21 mouse cellular contexts compared by ENCODE assay signal in the genomic region with DNA sequence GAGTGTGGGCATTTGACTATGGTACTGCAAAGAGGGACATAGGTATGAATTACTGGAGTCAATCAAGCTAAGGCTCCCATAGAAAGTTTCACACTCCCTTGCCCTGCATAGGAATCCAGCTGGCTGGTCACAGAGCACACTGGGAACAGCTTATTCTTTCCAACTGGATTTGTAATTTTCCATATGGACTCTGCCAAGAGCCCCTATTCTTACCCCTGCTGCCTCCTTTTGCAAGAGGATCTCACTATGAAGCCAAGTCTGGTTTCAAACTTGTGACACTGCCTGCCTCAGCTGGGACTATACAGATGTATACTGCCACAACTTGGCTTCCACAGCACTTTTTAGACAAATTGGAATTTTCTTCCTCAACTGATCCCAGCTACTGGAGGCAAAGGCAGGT. TPM values are rescaled to one million over a fixed set of nuclear protein-coding genes. Genes with fewer than 3 reads are reported as not detected.
DNase-seq lines count a peak whose midpoint lies in the region; ATAC-seq and TF ChIP-seq lines count a peak whose summit lies in the region.
"Had no signal": no experiment of that assay in that cellular context is flagged by ENCODE, and none has a peak within 500 bp of the region (broad histone marks: within the 10 kb centered on the region; RNA-seq: fewer than 3 reads in every experiment).

No protein-coding gene starts in this region.

- H3K9me3 ChIP-seq in embryonic facial prominence, embryonic 13.5 days, result no peaks in the 10 kb centered on the region
- no peaks in the 10 kb centered on the region for H3K9me3 ChIP-seq in embryonic facial prominence, embryonic 10.5 days
- no peaks in the 10 kb centered on the region for H3K9me3 ChIP-seq in heart, embryonic 12.5 days (replicated peaks)
- no peaks in the 10 kb centered on the region for H3K9me3 ChIP-seq in lung, postnatal 0 days (ENCODE audit: low read length)
- H3K9me3 ChIP-seq: midbrain, embryonic 13.5 days had no signal

- H3K27me3 ChIP-seq in embryonic facial prominence, embryonic 13.5 days, result no peaks in the 10 kb centered on the region
- H3K27me3 ChIP-seq in embryonic facial prominence, embryonic 10.5 days (replicated peaks; ENCODE audit: low read depth, poor library complexity, severe bottlenecking), result no peaks in the 10 kb centered on the region
- 0 out of 2 replicates have a peak, but pooled peaks cover 6% of the 10 kb centered on the region for H3K27me3 ChIP-seq in heart, embryonic 12.5 days (replicated peaks)
- no peaks in the 10 kb centered on the region for H3K27me3 ChIP-seq in lung, postnatal 0 days (replicated peaks; ENCODE audit: insufficient read depth, low read length)
- H3K27me3 ChIP-seq: midbrain, embryonic 13.5 days had no signal

- no peak overlapping the region for H3K4me3 ChIP-seq in embryonic facial prominence, embryonic 13.5 days
- H3K4me3 ChIP-seq in embryonic facial prominence, embryonic 10.5 days, result no peak overlapping the region
- H3K4me3 ChIP-seq in heart, embryonic 12.5 days, result no peak overlapping the region
- no peak overlapping the region for H3K4me3 ChIP-seq in lung, postnatal 0 days (ENCODE audit: low read depth, low read length)
- H3K4me3 ChIP-seq: heart, adult 2 months; midbrain, embryonic 13.5 days had no signal

- peaks cover 45% of the 10 kb centered on the region for H3K36me3 ChIP-seq in embryonic facial prominence, embryonic 13.5 days
- H3K36me3 ChIP-seq in embryonic facial prominence, embryonic 10.5 days (replicated peaks), result peaks cover 72% of the 10 kb centered on the region
- H3K36me3 ChIP-seq in heart, embryonic 12.5 days, result peaks cover 40% of the 10 kb centered on the region
- peaks cover 12% of the 10 kb centered on the region; the same call in 1 of the 2 replicates for H3K36me3 ChIP-seq in lung, postnatal 0 days (ENCODE audit: insufficient read depth, low read length)

- H3K9ac ChIP-seq in embryonic facial prominence, embryonic 13.5 days, result no peak overlapping the region
- no peak overlapping the region for H3K9ac ChIP-seq in heart, embryonic 12.5 days
- no peak overlapping the region for H3K9ac ChIP-seq in lung, postnatal 0 days (replicated peaks; ENCODE audit: low read depth)
- H3K9ac ChIP-seq: forebrain, postnatal 0 days; midbrain, embryonic 13.5 days had no signal

- no peak for TF ChIP-seq CTCF in lung, postnatal 0 days (IDR thresholded peaks at IDR 0.05)

- H3K27ac ChIP-seq in embryonic facial prominence, embryonic 13.5 days, result peak overlapping the region; percentile 39; the same call in 1 of the 2 replicates
- H3K27ac ChIP-seq in embryonic facial prominence, embryonic 10.5 days (replicated peaks), result no peak overlapping the region
- H3K27ac ChIP-seq in heart, embryonic 12.5 days (ENCODE audit: poor library complexity, severe bottlenecking), result no peak overlapping the region
- no peak overlapping the region for H3K27ac ChIP-seq in lung, postnatal 0 days (ENCODE audit: low read length)
- H3K27ac ChIP-seq: heart, adult 2 months; hindbrain, postnatal 0 days; midbrain, embryonic 13.5 days; stomach, postnatal 0 days had no signal

- DNase-seq in embryonic facial prominence, embryonic 10.5 days (ENCODE audit: low spot score), result no peak
- peak; percentile 21 for DNase-seq in heart, adult 8-10 months (ENCODE audit: low spot score)
- DNase-seq in lung, postnatal 0 days (ENCODE audit: low spot score), result peak; percentile 57
- no peak for DNase-seq in lung, adult 18-20 months
- DNase-seq in left cerebral cortex, postnatal 14 days (ENCODE audit: low spot score in 2 of 2), result no peak
- DNase-seq: cerebellum, adult 11-12 months; cerebellum, postnatal 10 days; forebrain, postnatal 0 days; gastrocnemius, postnatal 10 days; kidney, postnatal 25 days; layer of hippocampus, adult 9-11 months; thymus, adult 2 months; thymus, postnatal 4 days had no signal

- no peak for ATAC-seq in embryonic facial prominence, embryonic 13.5 days (ENCODE audit: insufficient number of reproducible peaks, insufficient read depth, low FRiP score, low TSS enrichment, low read depth)
- ATAC-seq in heart, embryonic 12.5 days (ENCODE audit: insufficient number of reproducible peaks, low FRiP score), result no peak
- peak; percentile 50 for ATAC-seq in lung, postnatal 0 days
- ATAC-seq: CD4-positive, CD25-positive, alpha-beta regulatory T cell, adult 4 months; forebrain, postnatal 0 days; hindbrain, postnatal 0 days; intestine, postnatal 0 days; midbrain, embryonic 13.5 days had no signal

- no peak for TF ChIP-seq EP300 in lung, postnatal 0 days (IDR thresholded peaks at IDR 0.05)

- H3K4me1 ChIP-seq in embryonic facial prominence, embryonic 13.5 days, result no peaks in the 10 kb centered on the region
- H3K4me1 ChIP-seq in embryonic facial prominence, embryonic 10.5 days, result no peaks in the 10 kb centered on the region
- no peaks in the 10 kb centered on the region for H3K4me1 ChIP-seq in heart, embryonic 12.5 days (replicated peaks)
- H3K4me1 ChIP-seq in lung, postnatal 0 days (ENCODE audit: insufficient read depth, low read depth, low read length), result no peaks in the 10 kb centered on the region
- H3K4me1 ChIP-seq: midbrain, embryonic 13.5 days had no signal

- no peak overlapping the region for H3K4me2 ChIP-seq in embryonic facial prominence, embryonic 13.5 days
- no peak overlapping the region for H3K4me2 ChIP-seq in heart, embryonic 12.5 days
- no peak overlapping the region for H3K4me2 ChIP-seq in lung, postnatal 0 days (replicated peaks; ENCODE audit: low read depth, low read length)
- H3K4me2 ChIP-seq: midbrain, embryonic 13.5 days had no signal

- intact Hi-C loops in left cerebral cortex, postnatal 14 days (cut with DNase I), result no loop called here

RNA-seq across cellular contexts. Expression of gene Pank2, which starts 39.3 kb away (rescaled TPM):
- polyA plus RNA-seq in embryonic facial prominence, embryonic 13.5 days (2015; fragmentation: Nextera tagmentation; extraction: Ambion mirVana), result 43.3 and 45.7 TPM in 2 replicates
- polyA plus RNA-seq in embryonic facial prominence, embryonic 10.5 days (2016; fragmentation: Nextera tagmentation; extraction: Ambion mirVana), result 44.2 and 44.6 TPM in 2 replicates
- total RNA-seq in heart, adult 8-10 months (2022), result 10 to 100 TPM; 18.0 to 28.0 (median 23.2) TPM
- 37.1 and 37.6 TPM in 2 replicates for polyA plus RNA-seq in heart, embryonic 12.5 days (2016; fragmentation: Nextera tagmentation; extraction: Ambion mirVana)
- 22.3 and 26.7 TPM in 2 replicates for polyA plus RNA-seq in lung, postnatal 0 days (2015; fragmentation: Nextera tagmentation; extraction: Ambion mirVana)
- 10 to 100 TPM; 62.7 to 62.9 TPM for total RNA-seq in left cerebral cortex, postnatal 14 days (2021)

RNA-seq across cellular contexts. Expression of gene Rnf24, which starts 51.1 kb away (rescaled TPM):
- 10.8 and 11.0 TPM in 2 replicates for polyA plus RNA-seq in embryonic facial prominence, embryonic 13.5 days (2015; fragmentation: Nextera tagmentation; extraction: Ambion mirVana)
- polyA plus RNA-seq in embryonic facial prominence, embryonic 10.5 days (2016; fragmentation: Nextera tagmentation; extraction: Ambion mirVana), result 8.1 and 9.7 TPM in 2 replicates
- total RNA-seq in heart, adult 8-10 months (2022), result 1 to 10 TPM; 2.9 to 4.1 (median 3.3) TPM
- polyA plus RNA-seq in heart, embryonic 12.5 days (2016; fragmentation: Nextera tagmentation; extraction: Ambion mirVana), result 2.6 and 2.8 TPM in 2 replicates
- polyA plus RNA-seq in lung, postnatal 0 days (2015; fragmentation: Nextera tagmentation; extraction: Ambion mirVana), result 1.3 and 1.6 TPM in 2 replicates
- 10 to 100 TPM; 30.3 to 32.3 TPM for total RNA-seq in left cerebral cortex, postnatal 14 days (2021)

Comparison
In these comparisons a context has a peak if more than half of its experiments do, and no peak if none do; other contexts are left out.
1. DNase-seq: peak in heart, adult 8-10 months (single experiment) and lung, postnatal 0 days (single experiment); none in embryonic facial prominence, embryonic 10.5 days (single experiment), lung, adult 18-20 months (0 of 2) and left cerebral cortex, postnatal 14 days (0 of 2).